Mouse (Mus musculus) heart, adult 2 months (tissue): Measurements from ENCODE around the gene Trpc4ap.

Experiments
- CTCF ChIP-seq: fragments of 200-600 bp; IDR thresholded peaks from 2 replicates; pipeline ENCODE4 v1.8.1; 2022; ENCODE audit warnings: antibody characterized with exemption, mild to moderate bottlenecking, moderate library complexity
- EP300 ChIP-seq: fragments of 200-500 bp; IDR thresholded peaks from 2 replicates; pipeline ENCODE4 v1.6.1; 2011; ENCODE audit warnings: low read depth, low read length, control low read depth; ENCODE audit not compliant: insufficient read depth

DNA sequence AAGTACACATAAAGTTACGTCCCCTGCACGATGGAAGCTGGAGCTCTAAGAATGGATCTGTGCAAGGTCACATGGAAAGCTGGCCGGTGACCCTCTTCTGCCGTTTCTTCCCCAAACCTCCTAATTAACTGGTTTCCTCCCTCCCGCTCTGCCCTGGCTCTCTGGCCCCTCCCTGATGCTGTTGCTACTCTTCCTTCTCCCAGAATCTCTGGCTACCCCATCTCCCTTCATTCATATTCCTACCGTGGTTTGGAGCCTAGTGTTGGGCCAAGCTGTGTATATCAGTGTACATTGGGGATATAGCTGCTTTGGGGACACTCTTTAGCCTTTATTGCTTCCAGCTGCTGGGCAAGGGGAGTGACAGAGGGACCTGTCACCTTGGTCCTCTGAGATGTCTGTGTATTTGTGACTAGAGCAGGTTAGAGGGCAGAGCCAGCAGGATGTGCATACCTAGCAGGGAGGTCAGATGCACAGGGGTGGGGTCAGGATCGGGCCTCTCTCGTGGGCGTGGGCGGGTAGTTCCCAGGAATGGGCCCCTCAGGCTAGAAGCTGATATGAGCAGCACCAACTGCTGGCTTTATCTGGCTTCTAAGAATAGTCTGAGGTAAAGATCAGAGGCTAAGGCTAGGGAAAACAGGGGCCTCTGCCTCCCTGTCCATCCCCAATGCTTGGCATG lies 87.5 kb downstream of the Trpc4ap start:
- TF ChIP-seq CTCF (no peak), EP300 (no peak)
